Mouse (Mus musculus): ENCODE data around the gene Bach2. TPM values are rescaled to one million over a fixed set of nuclear protein-coding genes. Genes with fewer than 3 reads are reported as not detected.

Bach2 gene
- polyA plus RNA-seq, 1 experiment from 2014 or later, result 0.17 TPM

GRCm38 (mm10) chr4:32332028-32332427 lies 93.4 kb downstream of the Bach2 start:
- no peak overlapping the region for H3K4me3 ChIP-seq (ENCODE audit: inconsistent target)
- H3K79me2 ChIP-seq (ENCODE audit: inconsistent target), result no peaks in the 10 kb centered on the region
- H3K36me3 ChIP-seq (ENCODE audit: inconsistent target), result no peaks in the 10 kb centered on the region
- no peak overlapping the region for H3K27ac ChIP-seq
- WGBS (ENCODE audit: missing documents), result 94% methylated on average over 12 of the region's 12 CpGs

- Histone ChIP-seq H3K36me3 (ENCODE audit: inconsistent target) (no peaks in the 10 kb centered on the region), H3K79me2 (ENCODE audit: inconsistent target) (no peaks in the 10 kb centered on the region), H3K27ac (no peak overlapping the region), H3K4me3 (ENCODE audit: inconsistent target) (no peak overlapping the region)
- 100% methylated on average over 1 of the region's 1 CpGs for WGBS (ENCODE audit: missing documents)
Observed at GRCm38 (mm10) chr4:32334131-32334530, 95.5 kb downstream of the Bach2 start.

GRCm38 (mm10) chr4:32334765-32335164 lies 96.2 kb downstream of the Bach2 start:
- H3K36me3 ChIP-seq (ENCODE audit: inconsistent target), result no peaks in the 10 kb centered on the region
- H3K27ac ChIP-seq, result no peak overlapping the region
- no peaks in the 10 kb centered on the region for H3K79me2 ChIP-seq (ENCODE audit: inconsistent target)
- WGBS (ENCODE audit: missing documents), result 82% methylated on average over 5 of the region's 5 CpGs
- no peak overlapping the region for H3K4me3 ChIP-seq (ENCODE audit: inconsistent target)

GRCm38 (mm10) chr4:32335659-32336058 lies 97.1 kb downstream of the Bach2 start:
- WGBS (ENCODE audit: missing documents), result 74% methylated on average over 12 of the region's 12 CpGs
- Histone ChIP-seq H3K27ac (no peak overlapping the region), H3K79me2 (ENCODE audit: inconsistent target) (no peaks in the 10 kb centered on the region), H3K4me3 (ENCODE audit: inconsistent target) (no peak overlapping the region), H3K36me3 (ENCODE audit: inconsistent target) (no peaks in the 10 kb centered on the region)

GRCm38 (mm10) chr4:32336642-32337041 lies 98.0 kb downstream of the Bach2 start:
- Histone ChIP-seq H3K27ac (no peak overlapping the region), H3K4me3 (ENCODE audit: inconsistent target) (no peak overlapping the region), H3K79me2 (ENCODE audit: inconsistent target) (no peaks in the 10 kb centered on the region), H3K36me3 (ENCODE audit: inconsistent target) (no peaks in the 10 kb centered on the region)
- WGBS (ENCODE audit: missing documents), result 62% methylated on average over 4 of the region's 4 CpGs

- Histone ChIP-seq H3K36me3 (ENCODE audit: inconsistent target) (no peaks in the 10 kb centered on the region), H3K4me3 (ENCODE audit: inconsistent target) (no peak overlapping the region), H3K79me2 (ENCODE audit: inconsistent target) (no peaks in the 10 kb centered on the region), H3K27ac (no peak overlapping the region)
- WGBS (ENCODE audit: missing documents), result 42% methylated on average over 11 of the region's 11 CpGs
Observed at GRCm38 (mm10) chr4:32337638-32338037, 99.0 kb downstream of the Bach2 start.

- 87% methylated on average over 10 of the region's 10 CpGs for WGBS (ENCODE audit: missing documents)
- Histone ChIP-seq H3K27ac (no peak overlapping the region), H3K4me3 (ENCODE audit: inconsistent target) (no peak overlapping the region), H3K36me3 (ENCODE audit: inconsistent target) (no peaks in the 10 kb centered on the region), H3K79me2 (ENCODE audit: inconsistent target) (no peaks in the 10 kb centered on the region)
Observed at GRCm38 (mm10) chr4:32338451-32338850, 99.8 kb downstream of the Bach2 start.

GRCm38 (mm10) chr4:32340844-32341243 lies 102.2 kb downstream of the Bach2 start:
- WGBS (ENCODE audit: missing documents), result 92% methylated on average over 7 of the region's 7 CpGs
- H3K4me3 ChIP-seq (ENCODE audit: inconsistent target), result no peak overlapping the region
- no peak overlapping the region for H3K27ac ChIP-seq
- H3K79me2 ChIP-seq (ENCODE audit: inconsistent target), result no peaks in the 10 kb centered on the region
- H3K36me3 ChIP-seq (ENCODE audit: inconsistent target), result no peaks in the 10 kb centered on the region

GRCm38 (mm10) chr4:32342269-32342668 lies 103.7 kb downstream of the Bach2 start:
- 58% methylated on average over 5 of the region's 7 CpGs for WGBS (ENCODE audit: missing documents)
- Histone ChIP-seq H3K27ac (no peak overlapping the region), H3K79me2 (ENCODE audit: inconsistent target) (no peaks in the 10 kb centered on the region), H3K36me3 (ENCODE audit: inconsistent target) (no peaks in the 10 kb centered on the region), H3K4me3 (ENCODE audit: inconsistent target) (no peak overlapping the region)

GRCm38 (mm10) chr4:32343256-32344165 lies 104.9 kb downstream of the Bach2 start:
- H3K36me3 ChIP-seq (ENCODE audit: inconsistent target), result no peaks in the 10 kb centered on the region
- no peak overlapping the region for H3K4me3 ChIP-seq (ENCODE audit: inconsistent target)
- 24% methylated on average over 14 of the region's 14 CpGs for WGBS (ENCODE audit: missing documents)
- peak overlapping the region; percentile 35 for H3K27ac ChIP-seq
- H3K79me2 ChIP-seq (ENCODE audit: inconsistent target), result no peaks in the 10 kb centered on the region

GRCm38 (mm10) chr4:32344276-32344675 lies 105.7 kb downstream of the Bach2 start:
- H3K27ac ChIP-seq, result no peak overlapping the region
- H3K79me2 ChIP-seq (ENCODE audit: inconsistent target), result no peaks in the 10 kb centered on the region
- no peak overlapping the region for H3K4me3 ChIP-seq (ENCODE audit: inconsistent target)
- 90% methylated on average over 9 of the region's 9 CpGs for WGBS (ENCODE audit: missing documents)
- no peaks in the 10 kb centered on the region for H3K36me3 ChIP-seq (ENCODE audit: inconsistent target)

GRCm38 (mm10) chr4:32347202-32347601 lies 108.6 kb downstream of the Bach2 start:
- Histone ChIP-seq H3K27ac (no peak overlapping the region), H3K4me3 (ENCODE audit: inconsistent target) (no peak overlapping the region), H3K36me3 (ENCODE audit: inconsistent target) (no peaks in the 10 kb centered on the region), H3K79me2 (ENCODE audit: inconsistent target) (no peaks in the 10 kb centered on the region)
- 21% methylated on average over 6 of the region's 6 CpGs for WGBS (ENCODE audit: missing documents)

GRCm38 (mm10) chr4:32347711-32348110 lies 109.1 kb downstream of the Bach2 start:
- H3K4me3 ChIP-seq (ENCODE audit: inconsistent target), result no peak overlapping the region
- 77% methylated on average over 5 of the region's 5 CpGs for WGBS (ENCODE audit: missing documents)
- H3K36me3 ChIP-seq (ENCODE audit: inconsistent target), result no peaks in the 10 kb centered on the region
- H3K27ac ChIP-seq, result no peak overlapping the region
- no peaks in the 10 kb centered on the region for H3K79me2 ChIP-seq (ENCODE audit: inconsistent target)

GRCm38 (mm10) chr4:32349361-32349760 lies 110.8 kb downstream of the Bach2 start:
- Histone ChIP-seq H3K36me3 (ENCODE audit: inconsistent target) (no peaks in the 10 kb centered on the region), H3K27ac (no peak overlapping the region), H3K79me2 (ENCODE audit: inconsistent target) (no peaks in the 10 kb centered on the region), H3K4me3 (ENCODE audit: inconsistent target) (no peak overlapping the region)
- WGBS (ENCODE audit: missing documents), result 96% methylated on average over 5 of the region's 5 CpGs

GRCm38 (mm10) chr4:32351236-32351635 lies 112.6 kb downstream of the Bach2 start:
- no peak overlapping the region for H3K27ac ChIP-seq
- H3K4me3 ChIP-seq (ENCODE audit: inconsistent target), result no peak overlapping the region
- no peaks in the 10 kb centered on the region for H3K79me2 ChIP-seq (ENCODE audit: inconsistent target)
- no peaks in the 10 kb centered on the region for H3K36me3 ChIP-seq (ENCODE audit: inconsistent target)
- 50% methylated on average over 10 of the region's 10 CpGs for WGBS (ENCODE audit: missing documents)
